Mouse (Mus musculus): ENCODE data around the gene Irf8. TPM values are rescaled to one million over a fixed set of nuclear protein-coding genes. Genes with fewer than 3 reads are reported as not detected.
"Not testable (repeated sequence)": the region's sequence is repeated elsewhere in the genome, so short reads cannot be mapped to it uniquely, and the experiment has no call there.

Irf8 gene
- polyA plus RNA-seq, 1 experiment from 2014 or later: 2.7 TPM

DNA sequence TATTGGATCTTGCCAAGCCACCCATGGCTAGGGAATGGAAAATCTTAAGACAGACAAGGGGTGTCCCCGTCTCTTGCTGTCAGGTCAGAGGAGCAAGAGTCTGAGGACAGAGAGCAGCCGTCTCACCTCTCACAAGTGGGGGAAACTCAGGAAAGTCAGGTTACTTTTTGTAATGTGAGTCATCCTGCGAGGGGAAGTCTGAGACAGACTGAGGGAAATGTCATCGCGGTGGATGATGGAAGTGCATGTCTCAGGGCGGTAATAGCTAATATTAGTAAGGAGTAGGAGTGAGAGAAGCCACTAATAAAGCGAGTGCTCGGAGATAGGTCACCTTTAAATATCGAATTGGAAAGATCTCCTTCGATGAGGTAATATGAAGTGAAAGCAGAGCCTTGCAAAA is 27.0 kb upstream of the Irf8 start:
- Histone ChIP-seq H3K36me3 (ENCODE audit: control insufficient read depth, insufficient read depth, low read length) (no peaks in the 10 kb centered on the region), H3K4me1 (replicated peaks; ENCODE audit: control insufficient read depth, insufficient read depth, low read length) (no peaks in the 10 kb centered on the region), H3K4me2 (ENCODE audit: low read depth, low read length, severe bottlenecking) (no peak overlapping the region), H3K4me3 (ENCODE audit: low read depth, low read length) (no peak overlapping the region), H3K27ac (ENCODE audit: low read depth, low read length) (no peak overlapping the region), H3K9me3 (ENCODE audit: control insufficient read depth, low read length) (no peaks in the 10 kb centered on the region), H3K9ac (ENCODE audit: low read length) (no peak overlapping the region), H3K27me3 (ENCODE audit: control insufficient read depth, insufficient read depth, low read length) (no peaks in the 10 kb centered on the region)
- no peak for DNase-seq (ENCODE audit: low spot score)
- 88% methylated on average over 10 of the region's 10 CpGs for WGBS
- no peak for ATAC-seq (replicated peaks; ENCODE audit: low FRiP score)

DNA sequence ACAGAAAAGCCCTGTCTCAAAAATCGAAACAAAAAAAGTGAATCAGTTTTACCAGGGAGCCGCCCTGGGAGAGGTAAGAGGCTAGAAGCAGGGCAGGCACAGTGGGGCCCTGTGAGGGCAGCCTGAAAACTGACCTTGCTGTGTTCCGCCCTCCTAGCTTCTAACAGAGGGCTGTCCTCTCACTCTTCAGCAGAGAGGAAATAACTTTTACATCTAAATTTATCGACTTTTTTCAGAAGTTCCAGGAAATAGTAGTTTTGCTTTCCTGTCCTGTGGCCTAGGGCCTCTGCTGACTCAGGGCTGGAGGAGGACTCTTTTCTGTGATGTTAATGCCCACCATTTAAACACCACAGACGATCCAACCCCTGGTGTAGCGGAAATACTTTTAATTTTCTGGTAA is 21.0 kb upstream of the Irf8 start:
- no peak for ATAC-seq (replicated peaks; ENCODE audit: low FRiP score)
- DNase-seq (ENCODE audit: low spot score): no peak
- Histone ChIP-seq H3K4me1 (replicated peaks; ENCODE audit: control insufficient read depth, insufficient read depth, low read length) (no peaks in the 10 kb centered on the region), H3K27ac (ENCODE audit: low read depth, low read length) (no peak overlapping the region), H3K27me3 (ENCODE audit: control insufficient read depth, insufficient read depth, low read length) (no peaks in the 10 kb centered on the region), H3K4me2 (ENCODE audit: low read depth, low read length, severe bottlenecking) (no peak overlapping the region), H3K36me3 (ENCODE audit: control insufficient read depth, insufficient read depth, low read length) (no peaks in the 10 kb centered on the region), H3K9ac (ENCODE audit: low read length) (no peak overlapping the region), H3K4me3 (ENCODE audit: low read depth, low read length) (no peak overlapping the region), H3K9me3 (ENCODE audit: control insufficient read depth, low read length) (no peaks in the 10 kb centered on the region)
- 78% methylated on average over 6 of the region's 6 CpGs for WGBS

- H3K36me3 ChIP-seq (ENCODE audit: control insufficient read depth, insufficient read depth, low read length): no peaks in the 10 kb centered on the region
- no peak overlapping the region for H3K9ac ChIP-seq (ENCODE audit: low read length)
- no peak overlapping the region for H3K4me3 ChIP-seq (ENCODE audit: low read depth, low read length)
- ATAC-seq (replicated peaks; ENCODE audit: low FRiP score): no peak
- H3K9me3 ChIP-seq (ENCODE audit: control insufficient read depth, low read length): no peaks in the 10 kb centered on the region
- 83% methylated on average over 15 of the region's 15 CpGs for WGBS
- H3K27me3 ChIP-seq (ENCODE audit: control insufficient read depth, insufficient read depth, low read length): no peaks in the 10 kb centered on the region
- no peak overlapping the region for H3K27ac ChIP-seq (ENCODE audit: low read depth, low read length)
- no peak for DNase-seq (ENCODE audit: low spot score)
- H3K4me2 ChIP-seq (ENCODE audit: low read depth, low read length, severe bottlenecking): no peak overlapping the region
- no peaks in the 10 kb centered on the region for H3K4me1 ChIP-seq (replicated peaks; ENCODE audit: control insufficient read depth, insufficient read depth, low read length)
Measured at GRCm38 (mm10) chr8:120715996-120716680, 20.0 kb upstream of the Irf8 start.

DNA sequence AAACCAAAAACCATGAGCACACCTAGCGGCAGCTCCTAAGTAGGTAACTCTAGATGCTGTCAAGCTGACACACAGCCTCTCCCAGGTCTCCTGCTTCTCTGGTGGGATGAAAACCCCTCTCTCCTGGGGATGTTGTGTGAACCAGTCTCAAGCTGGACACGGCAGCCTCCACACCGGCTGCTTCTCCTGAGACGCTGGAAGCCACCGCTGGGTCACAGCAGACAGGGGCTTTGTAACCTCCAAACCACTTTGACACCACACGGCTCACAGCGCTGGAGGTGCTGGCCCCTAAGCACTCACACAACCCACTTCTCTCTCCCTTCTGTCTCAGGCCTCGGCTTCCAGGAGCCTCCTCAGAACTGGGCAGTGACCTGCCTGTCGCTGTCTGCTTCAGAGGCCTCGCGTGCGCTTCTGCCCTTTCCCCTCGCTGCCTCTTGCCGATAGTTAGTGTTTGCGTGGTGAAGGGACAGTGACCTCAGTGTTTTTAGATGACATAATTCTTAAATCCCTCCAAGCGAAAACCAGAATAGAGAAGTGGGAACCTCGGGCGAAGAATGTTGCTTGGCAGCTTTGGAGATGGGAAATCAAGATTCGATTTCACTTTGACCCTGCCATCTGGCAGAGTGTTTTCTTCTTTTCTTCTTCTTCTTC is 16.4 kb upstream of the Irf8 start:
- Histone ChIP-seq H3K9me3 (ENCODE audit: control insufficient read depth, low read length) (no peaks in the 10 kb centered on the region), H3K4me1 (replicated peaks; ENCODE audit: control insufficient read depth, insufficient read depth, low read length) (no peaks in the 10 kb centered on the region), H3K27ac (ENCODE audit: low read depth, low read length) (no peak overlapping the region), H3K9ac (ENCODE audit: low read length) (no peak overlapping the region), H3K4me2 (ENCODE audit: low read depth, low read length, severe bottlenecking) (no peak overlapping the region), H3K27me3 (ENCODE audit: control insufficient read depth, insufficient read depth, low read length) (no peaks in the 10 kb centered on the region), H3K4me3 (ENCODE audit: low read depth, low read length) (no peak overlapping the region), H3K36me3 (ENCODE audit: control insufficient read depth, insufficient read depth, low read length) (no peaks in the 10 kb centered on the region)
- ATAC-seq (replicated peaks; ENCODE audit: low FRiP score) (no peak), DNase-seq (ENCODE audit: low spot score) (no peak)
- WGBS: 73% methylated on average over 19 of the region's 19 CpGs

- no peak overlapping the region for H3K27ac ChIP-seq (ENCODE audit: low read depth, low read length)
- no peaks in the 10 kb centered on the region for H3K27me3 ChIP-seq (ENCODE audit: control insufficient read depth, insufficient read depth, low read length)
- no peak overlapping the region for H3K9ac ChIP-seq (ENCODE audit: low read length)
- no peak overlapping the region for H3K4me2 ChIP-seq (ENCODE audit: low read depth, low read length, severe bottlenecking)
- no peak for DNase-seq (ENCODE audit: low spot score)
- H3K4me1 ChIP-seq (replicated peaks; ENCODE audit: control insufficient read depth, insufficient read depth, low read length): no peaks in the 10 kb centered on the region
- no peaks in the 10 kb centered on the region for H3K9me3 ChIP-seq (ENCODE audit: control insufficient read depth, low read length)
- WGBS: 68% methylated on average over 6 of the region's 6 CpGs
- ATAC-seq (replicated peaks; ENCODE audit: low FRiP score): no peak
- no peak overlapping the region for H3K4me3 ChIP-seq (ENCODE audit: low read depth, low read length)
- H3K36me3 ChIP-seq (ENCODE audit: control insufficient read depth, insufficient read depth, low read length): no peaks in the 10 kb centered on the region
Measured at GRCm38 (mm10) chr8:120723025-120723424, 13.1 kb upstream of the Irf8 start.

DNA sequence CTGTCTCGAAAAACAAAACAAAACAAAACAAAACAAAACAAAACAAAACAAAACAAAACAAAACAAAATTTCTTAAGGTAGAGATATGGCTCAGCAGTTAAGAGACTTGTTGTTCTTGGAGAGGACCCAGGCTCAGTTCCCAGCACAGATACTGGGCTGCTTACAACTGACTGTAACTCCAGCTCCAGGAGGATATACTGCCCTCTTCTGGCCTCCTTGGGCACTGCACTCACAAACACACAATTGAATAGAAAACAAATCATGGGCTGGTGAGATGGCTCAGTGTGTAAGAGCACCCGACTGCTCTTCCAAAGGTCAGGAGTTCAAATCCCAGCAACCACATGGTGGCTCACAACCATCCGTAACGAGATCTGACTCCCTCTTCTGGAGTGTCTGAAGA is 12.1 kb upstream of the Irf8 start:
- ATAC-seq (replicated peaks; ENCODE audit: low FRiP score): not testable (repeated sequence)

DNA sequence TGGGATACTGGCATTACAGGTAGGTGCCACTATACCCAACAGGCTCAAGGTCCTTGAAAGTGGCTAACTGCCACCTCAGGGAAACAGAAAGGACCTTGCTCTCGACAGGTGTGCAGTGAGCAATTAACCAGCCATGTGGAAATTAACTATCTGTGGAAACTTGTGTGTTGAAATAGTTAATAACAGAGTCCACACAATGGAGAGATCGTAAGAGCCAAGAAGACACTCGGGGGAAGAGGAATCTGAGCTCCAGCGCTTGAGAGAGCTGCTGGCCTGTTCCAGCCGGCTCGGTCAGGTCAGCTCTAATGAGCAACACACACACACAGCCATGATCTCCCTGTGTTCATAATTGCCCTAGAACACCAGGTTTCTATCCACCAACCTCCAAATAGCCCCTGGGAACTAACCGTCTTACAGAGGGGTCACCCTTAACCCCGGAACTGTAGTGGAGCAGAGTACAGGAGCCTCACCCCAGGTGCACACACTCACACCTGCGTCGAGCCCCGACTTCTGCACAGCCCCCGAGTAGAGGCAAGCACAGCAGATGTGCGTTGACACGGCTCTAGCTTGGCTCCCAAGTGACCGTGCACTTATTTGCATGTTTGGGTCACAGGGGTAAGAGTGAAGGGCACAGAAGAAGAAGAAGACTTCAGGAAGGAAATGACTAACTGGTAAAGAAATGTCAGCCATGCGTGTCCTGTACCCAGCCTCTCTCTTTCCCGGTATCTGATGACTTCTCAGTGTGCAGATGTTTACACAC is 11.2 kb upstream of the Irf8 start:
- Histone ChIP-seq H3K27me3 (ENCODE audit: control insufficient read depth, insufficient read depth, low read length) (no peaks in the 10 kb centered on the region), H3K4me1 (replicated peaks; ENCODE audit: control insufficient read depth, insufficient read depth, low read length) (no peaks in the 10 kb centered on the region), H3K9ac (ENCODE audit: low read length) (no peak overlapping the region), H3K4me3 (ENCODE audit: low read depth, low read length) (no peak overlapping the region), H3K27ac (ENCODE audit: low read depth, low read length) (no peak overlapping the region), H3K9me3 (ENCODE audit: control insufficient read depth, low read length) (no peaks in the 10 kb centered on the region), H3K4me2 (ENCODE audit: low read depth, low read length, severe bottlenecking) (no peak overlapping the region), H3K36me3 (ENCODE audit: control insufficient read depth, insufficient read depth, low read length) (no peaks in the 10 kb centered on the region)
- 79% methylated on average over 17 of the region's 17 CpGs for WGBS
- ATAC-seq (replicated peaks; ENCODE audit: low FRiP score) (no peak), DNase-seq (ENCODE audit: low spot score) (no peak)

More for the DNA sequence above, 12.1 kb upstream of the Irf8 start:
- WGBS: 87% methylated on average over 2 of the region's 4 CpGs
- H3K36me3 ChIP-seq (ENCODE audit: control insufficient read depth, insufficient read depth, low read length); DNase-seq (ENCODE audit: low spot score); H3K4me3 ChIP-seq (ENCODE audit: low read depth, low read length); H3K27ac ChIP-seq (ENCODE audit: low read depth, low read length); H3K4me1 ChIP-seq (replicated peaks; ENCODE audit: control insufficient read depth, insufficient read depth, low read length); H3K27me3 ChIP-seq (ENCODE audit: control insufficient read depth, insufficient read depth, low read length); H3K9ac ChIP-seq (ENCODE audit: low read length); H3K9me3 ChIP-seq (ENCODE audit: control insufficient read depth, low read length); H3K4me2 ChIP-seq (ENCODE audit: low read depth, low read length, severe bottlenecking): not testable (repeated sequence)

DNA sequence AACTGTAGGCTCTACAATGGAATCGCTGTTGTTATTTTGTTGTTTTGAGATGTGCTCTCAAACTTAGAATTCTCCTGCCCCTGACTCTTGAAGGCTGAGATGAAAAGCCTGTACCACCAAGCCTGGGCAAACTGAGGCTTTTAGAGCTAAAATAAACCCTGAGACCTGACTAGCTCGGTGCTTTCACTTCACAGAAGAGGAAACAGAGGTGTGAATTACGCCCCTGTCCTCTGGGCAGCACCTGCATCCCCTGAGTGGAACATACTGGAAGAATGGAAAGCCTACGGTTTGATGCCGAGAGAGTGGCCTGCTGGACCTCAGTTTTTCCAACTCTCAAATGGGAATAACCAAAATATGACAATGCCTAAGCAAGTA is 10.6 kb upstream of the Irf8 start:
- Histone ChIP-seq H3K4me1 (replicated peaks; ENCODE audit: control insufficient read depth, insufficient read depth, low read length) (no peaks in the 10 kb centered on the region), H3K27ac (ENCODE audit: low read depth, low read length) (no peak overlapping the region), H3K9me3 (ENCODE audit: control insufficient read depth, low read length) (no peaks in the 10 kb centered on the region), H3K36me3 (ENCODE audit: control insufficient read depth, insufficient read depth, low read length) (no peaks in the 10 kb centered on the region), H3K9ac (ENCODE audit: low read length) (no peak overlapping the region), H3K4me2 (ENCODE audit: low read depth, low read length, severe bottlenecking) (no peak overlapping the region), H3K4me3 (ENCODE audit: low read depth, low read length) (no peak overlapping the region), H3K27me3 (ENCODE audit: control insufficient read depth, insufficient read depth, low read length) (no peaks in the 10 kb centered on the region)
- 86% methylated on average over 5 of the region's 5 CpGs for WGBS
- ATAC-seq (replicated peaks; ENCODE audit: low FRiP score) (no peak), DNase-seq (ENCODE audit: low spot score) (no peak)

Measured in forebrain, embryonic 11.5 days (tissue).